Mouse (Mus musculus) gastrocnemius, postnatal 4 days (tissue): ENCODE measurements around the gene Acmsd. TPM values are rescaled to one million over a fixed set of nuclear protein-coding genes. Genes with fewer than 3 reads are reported as not detected.

Experiments used
- DNase-seq, 2 experiments: peaks; one replicate each; pipeline ENCODE4 v3.0.0; 2021 to 2022; ENCODE audit warnings: low spot score in 2 of 2, mixed read lengths in 2 of 2
- total RNA-seq, 2 experiments: library from RNA; stranded (reverse); gene quantifications; 2 replicates each; pipeline ENCODE4 v1.2.3; 2021

Acmsd gene
- total RNA-seq, 2 experiments from 2014 or later = not detected

- DNase-seq = no peak
Observed at GRCm38 (mm10) chr1:127775206-127775720, 46.0 kb downstream of the Acmsd start.

GRCm38 (mm10) chr1:127776246-127776645, 47.0 kb downstream of the Acmsd start:
- DNase-seq = no peak

DNA sequence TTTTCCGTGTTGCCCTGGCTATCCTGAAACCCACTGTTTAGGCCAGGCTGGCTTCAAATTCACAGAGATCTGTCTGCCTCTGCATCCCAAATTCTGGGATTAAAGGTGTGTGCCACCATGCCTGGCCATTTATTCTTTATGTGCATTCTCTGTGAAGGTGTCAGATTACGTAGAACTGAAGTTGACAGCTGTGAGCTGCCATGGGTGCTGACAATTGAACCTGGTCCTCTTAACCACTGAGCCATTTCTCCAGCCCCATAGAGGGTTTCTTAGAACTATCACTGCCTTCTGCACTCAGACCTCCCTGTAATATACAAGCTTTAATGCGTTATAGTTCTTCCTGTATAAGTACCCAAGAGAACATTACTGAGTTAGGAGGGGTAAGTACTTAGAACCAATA, 49.4 kb downstream of the Acmsd start:
- DNase-seq = no peak

GRCm38 (mm10) chr1:127780142-127780541, 50.9 kb downstream of the Acmsd start:
- DNase-seq = no peak

DNA sequence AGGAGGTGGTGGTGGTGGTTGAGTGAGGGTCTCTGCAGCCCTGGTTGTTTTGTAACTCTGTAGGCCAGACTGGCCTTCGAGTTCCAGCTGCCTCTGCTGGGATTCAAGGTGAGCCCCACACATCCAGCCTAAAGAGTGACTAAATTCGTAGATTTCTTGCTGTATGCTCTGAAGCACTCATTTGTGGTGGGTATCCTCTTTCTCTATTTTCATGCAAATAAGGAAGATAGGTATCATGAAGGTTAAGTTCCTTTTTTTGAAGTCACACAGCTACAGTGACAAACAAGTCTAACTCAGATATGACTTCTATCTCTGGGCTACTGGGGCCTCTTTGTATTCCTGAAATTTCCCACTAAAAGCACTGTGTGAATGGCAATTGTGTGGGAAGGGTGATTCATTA, 51.6 kb downstream of the Acmsd start:
- no peak for DNase-seq

- DNase-seq = no peak
Observed at GRCm38 (mm10) chr1:127783862-127784261, 54.6 kb downstream of the Acmsd start.

DNA sequence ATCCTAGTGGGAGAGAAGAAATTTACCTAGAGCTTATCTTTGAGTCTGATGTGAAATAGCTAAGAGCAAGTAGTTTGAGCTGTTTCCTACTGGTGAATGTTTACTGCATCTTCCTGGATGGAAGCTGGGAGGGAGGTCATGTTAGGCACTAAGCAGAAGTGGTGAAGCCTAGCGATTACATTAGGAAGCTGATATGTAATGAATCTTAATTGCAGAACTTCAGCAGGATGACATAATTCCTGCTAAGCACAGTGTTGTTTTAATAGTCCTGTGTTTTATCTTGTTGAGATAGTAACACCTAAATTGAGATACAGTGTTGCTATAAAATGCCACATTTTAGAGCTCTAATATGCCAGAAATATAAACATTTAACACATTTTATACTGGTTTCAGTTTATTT, 56.7 kb downstream of the Acmsd start:
- DNase-seq = no peak

DNA sequence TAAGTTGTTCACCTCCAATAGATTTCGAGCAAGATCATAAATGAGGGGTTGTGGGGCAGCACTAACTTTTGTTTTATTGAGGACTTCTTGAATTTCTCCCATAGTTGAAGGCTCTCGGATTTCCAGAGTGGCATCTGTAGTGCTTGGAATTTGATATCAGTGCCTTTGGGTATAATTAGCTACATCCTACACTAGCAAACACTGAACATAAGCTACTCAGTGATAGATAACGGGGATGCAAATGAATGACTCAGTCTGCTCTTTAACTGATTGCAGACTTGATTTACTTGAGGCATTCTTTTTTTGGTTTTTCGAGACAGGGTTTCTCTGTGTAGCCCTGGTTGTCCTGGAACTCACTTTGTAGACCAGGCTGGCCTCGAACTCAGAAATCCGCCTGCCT, 59.7 kb downstream of the Acmsd start:
- DNase-seq = no peak

DNA sequence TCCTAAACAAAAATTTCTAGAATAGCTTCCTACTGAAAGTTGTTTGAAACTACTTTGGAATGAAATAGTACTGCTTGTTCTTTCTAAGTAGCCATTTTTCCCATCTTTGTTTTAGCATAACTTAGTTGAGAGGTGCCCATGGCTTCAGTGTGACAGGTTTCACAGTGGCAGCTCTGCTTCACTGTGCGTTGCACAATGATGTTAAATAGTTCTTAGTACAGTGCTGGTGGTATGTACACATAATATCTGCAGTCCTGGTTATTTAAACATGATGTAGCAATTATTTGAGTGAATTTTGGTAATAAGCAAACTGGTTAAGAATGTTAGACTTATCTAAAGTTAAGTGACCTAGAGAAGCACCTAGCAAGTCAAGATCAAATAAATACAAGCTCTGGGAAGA, 64.2 kb downstream of the Acmsd start:
- no peak for DNase-seq

GRCm38 (mm10) chr1:127795087-127795769, 66.0 kb downstream of the Acmsd start:
- no peak for DNase-seq

DNA sequence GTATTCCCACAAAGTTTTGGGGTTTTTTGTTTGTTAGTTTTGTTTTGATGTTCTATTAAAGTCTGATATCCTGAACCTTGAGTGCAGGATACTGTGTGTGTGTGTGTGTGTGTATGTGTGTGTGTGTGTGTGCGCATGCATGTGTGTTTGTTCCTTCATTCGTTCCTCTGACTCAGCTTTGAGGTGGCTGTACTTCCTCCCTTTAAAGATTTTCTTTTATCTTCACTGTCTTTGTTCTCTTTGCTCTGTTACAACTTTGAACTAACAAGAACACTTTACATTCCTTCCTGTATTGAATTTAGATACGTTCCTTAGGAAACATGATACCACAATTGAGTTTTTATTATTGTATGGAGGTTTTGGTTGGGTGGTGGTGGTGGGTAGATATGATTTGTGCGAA, 67.1 kb downstream of the Acmsd start:
- no peak for DNase-seq

GRCm38 (mm10) chr1:127796752-127797151, 67.5 kb downstream of the Acmsd start:
- no peak for DNase-seq

GRCm38 (mm10) chr1:127802916-127803315, 73.7 kb downstream of the Acmsd start:
- DNase-seq = no peak

DNA sequence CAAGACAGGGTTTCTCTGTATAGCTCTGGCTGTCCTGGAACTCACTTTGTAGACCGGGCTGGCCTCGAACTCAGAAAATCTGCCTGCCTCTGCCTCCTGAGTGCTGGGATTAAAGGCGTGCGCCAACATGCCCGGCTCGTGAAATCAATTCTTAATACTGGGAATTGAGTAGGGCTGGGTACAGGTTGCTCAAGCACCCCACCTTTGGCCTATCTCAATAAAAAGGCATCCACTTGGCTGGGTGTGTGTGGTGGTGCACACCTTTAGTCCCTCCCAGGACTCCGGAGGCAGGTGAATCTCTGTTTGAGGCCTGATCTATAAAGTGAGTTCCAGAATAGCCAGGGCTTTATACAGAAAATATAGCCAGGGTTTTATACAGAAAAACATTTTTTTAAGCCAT, 79.5 kb downstream of the Acmsd start:
- DNase-seq = no peak

GRCm38 (mm10) chr1:127812929-127813328, 83.7 kb downstream of the Acmsd start:
- DNase-seq = no peak

GRCm38 (mm10) chr1:127816381-127816780, 87.2 kb downstream of the Acmsd start:
- DNase-seq = no peak

Other genes starting within 250 kb of the Acmsd start
- gene Tmem163, start 49.9 kb upstream of the Acmsd start, total RNA-seq = not detected
- gene Ccnt2, start 44.8 kb downstream of the Acmsd start, total RNA-seq = 10 to 100 TPM; 37.8 to 42.7 TPM
- gene Map3k19, start 125.6 kb downstream of the Acmsd start, total RNA-seq = not detected
- gene Rab3gap1, start 139.4 kb downstream of the Acmsd start, total RNA-seq = 10 to 100 TPM; 29.5 to 31.3 TPM